Mouse (Mus musculus): ENCODE results near the gene Ksr2. TPM values are rescaled to one million over a fixed set of nuclear protein-coding genes. Genes with fewer than 3 reads are reported as not detected.

The Ksr2 gene
- polyA plus RNA-seq, 1 experiment from 2014 or later = 2.7 TPM

DNA sequence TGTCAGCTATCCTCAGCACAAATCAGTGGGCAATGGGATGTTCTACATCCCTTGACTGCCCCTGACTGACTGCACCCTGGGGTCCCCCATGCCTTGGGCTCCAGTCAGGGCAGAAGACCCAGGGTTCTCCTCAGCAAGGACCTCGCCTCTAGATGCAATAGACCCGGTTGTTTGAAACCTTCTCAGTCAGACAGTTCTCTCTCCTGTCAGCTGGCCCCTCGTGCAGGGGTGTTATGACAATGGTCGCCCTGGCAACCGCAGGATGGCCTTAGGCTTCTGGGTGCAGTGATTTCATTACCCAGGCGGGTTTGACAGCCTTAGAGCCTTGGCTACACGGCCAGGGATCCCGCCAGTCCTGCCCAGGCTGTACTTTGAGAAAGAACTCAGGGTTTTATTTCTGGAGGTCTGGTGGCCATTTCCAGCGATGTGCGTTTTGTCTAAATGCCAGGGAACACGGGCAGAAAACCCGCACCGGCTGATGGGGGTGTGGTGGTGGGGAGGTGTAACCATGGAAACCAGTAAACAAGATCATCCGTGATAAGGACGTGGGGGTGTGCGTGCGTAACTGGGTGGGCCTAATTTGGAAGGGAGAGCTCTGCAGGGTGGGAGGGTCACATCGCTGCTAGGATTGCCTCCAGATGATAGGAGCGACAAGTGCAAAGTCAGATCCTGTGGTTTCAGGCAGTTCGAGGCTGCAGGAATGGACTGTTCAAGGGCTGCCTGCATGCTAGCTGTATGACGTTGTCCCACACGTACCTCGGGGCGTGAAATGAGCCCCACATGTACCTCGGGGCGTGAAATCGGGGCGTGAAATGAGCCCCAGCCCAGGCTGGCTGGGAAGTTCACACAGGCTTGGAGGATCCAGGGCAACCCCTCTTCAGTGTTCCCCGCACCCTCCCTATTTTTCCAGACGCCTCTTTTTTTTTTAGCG, 79.4 kb downstream of the Ksr2 start:
- H3K9me3 ChIP-seq = no peaks in the 10 kb centered on the region
- peak overlapping the region; percentile 21 for H3K4me3 ChIP-seq (replicated peaks)
- H3K4me2 ChIP-seq = peak overlapping the region; percentile 54
- H3K9ac ChIP-seq = peak overlapping the region; percentile 45
- H3K4me1 ChIP-seq = peaks cover 17% of the 10 kb centered on the region
- H3K36me3 ChIP-seq (replicated peaks) = no peaks in the 10 kb centered on the region
- no peaks in the 10 kb centered on the region for H3K27me3 ChIP-seq
- ATAC-seq (ENCODE audit: low FRiP score) = peak; percentile 89
- peak overlapping the region; percentile 61 for H3K27ac ChIP-seq
- 17% methylated on average over 31 of the region's 31 CpGs for WGBS

DNA sequence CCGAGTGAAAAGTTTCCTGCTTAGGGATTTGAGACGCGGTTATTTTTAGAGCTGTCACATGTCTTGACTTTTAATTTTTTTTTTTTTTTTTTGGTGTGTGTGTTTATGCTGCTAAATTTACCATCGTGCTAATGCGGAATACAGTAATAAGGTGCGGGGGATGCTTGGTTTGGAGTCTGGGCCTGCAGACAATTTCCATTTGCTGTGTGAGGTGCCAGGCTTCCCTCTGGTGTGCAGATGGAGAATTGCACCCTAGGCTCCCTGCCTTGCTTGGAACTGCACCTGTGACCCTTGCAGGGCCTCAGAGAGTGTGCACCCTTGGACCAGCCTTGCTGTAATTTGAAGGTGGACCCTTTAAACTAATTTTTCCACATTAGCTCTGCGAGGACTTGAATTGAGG, 80.1 kb downstream of the Ksr2 start:
- Histone ChIP-seq H3K9me3 (no peaks in the 10 kb centered on the region), H3K9ac (no peak overlapping the region), H3K4me3 (replicated peaks) (no peak overlapping the region), H3K27ac (no peak overlapping the region), H3K4me2 (peak overlapping the region; percentile 54), H3K4me1 (peaks cover 17% of the 10 kb centered on the region), H3K27me3 (no peaks in the 10 kb centered on the region), H3K36me3 (replicated peaks) (no peaks in the 10 kb centered on the region)
- WGBS = 26% methylated on average over 7 of the region's 7 CpGs
- 0 out of 2 replicates have a peak, but pooled peaks have one; percentile 30 for ATAC-seq (ENCODE audit: low FRiP score)

DNA sequence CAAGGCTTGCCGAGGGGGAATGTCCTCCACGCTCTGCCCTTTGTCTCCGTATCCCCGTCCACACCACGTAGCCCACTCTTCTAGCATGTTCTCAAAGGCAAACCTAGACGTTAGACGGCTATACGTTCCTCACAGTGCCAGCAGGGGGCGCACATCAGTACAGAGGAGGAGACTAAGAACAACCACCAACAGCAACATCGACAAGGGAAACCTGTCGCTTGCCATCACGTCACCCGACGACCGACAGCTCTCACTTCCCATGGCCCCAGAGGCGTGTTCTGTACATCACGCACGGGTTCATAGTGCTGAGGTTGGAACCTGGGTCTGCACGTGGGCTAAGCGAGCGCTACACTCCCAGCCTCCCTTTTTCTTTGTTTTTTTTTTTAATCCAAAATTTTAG, 83.3 kb downstream of the Ksr2 start:
- H3K4me2 ChIP-seq = no peak overlapping the region
- no peak overlapping the region for H3K27ac ChIP-seq
- no peak overlapping the region for H3K9ac ChIP-seq
- 68% methylated on average over 21 of the region's 21 CpGs for WGBS
- no peaks in the 10 kb centered on the region for H3K36me3 ChIP-seq (replicated peaks)
- no peak overlapping the region for H3K4me3 ChIP-seq (replicated peaks)
- no peaks in the 10 kb centered on the region for H3K27me3 ChIP-seq
- peaks cover 17% of the 10 kb centered on the region for H3K4me1 ChIP-seq
- no peaks in the 10 kb centered on the region for H3K9me3 ChIP-seq
- ATAC-seq (ENCODE audit: low FRiP score) = no peak

DNA sequence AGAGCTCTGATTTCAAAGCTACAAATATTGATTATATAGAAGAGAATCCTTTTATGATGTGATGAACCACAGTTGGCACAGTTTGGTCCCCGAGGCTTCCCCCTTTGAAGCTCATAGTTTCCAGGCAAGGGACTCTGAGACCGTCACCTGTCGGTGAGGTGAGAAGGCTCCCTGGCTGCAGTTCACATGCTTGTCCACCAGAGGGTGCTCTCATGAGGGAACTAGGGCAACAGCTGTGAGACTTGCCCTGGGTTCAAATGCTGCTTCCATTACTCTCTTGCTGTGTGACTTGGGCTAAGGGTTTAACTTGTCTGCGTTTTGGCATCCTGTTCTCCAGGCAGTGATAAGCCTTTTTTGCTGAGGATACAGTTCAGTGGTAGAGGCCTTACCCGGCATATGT, 88.8 kb downstream of the Ksr2 start:
- WGBS = 84% methylated on average over 5 of the region's 5 CpGs
- H3K27me3 ChIP-seq = 0 out of 2 replicates have a peak, but pooled peaks cover under 1% of the 10 kb centered on the region
- H3K4me3 ChIP-seq (replicated peaks) = no peak overlapping the region
- H3K36me3 ChIP-seq (replicated peaks) = no peaks in the 10 kb centered on the region
- H3K9me3 ChIP-seq = no peaks in the 10 kb centered on the region
- no peak overlapping the region for H3K27ac ChIP-seq
- no peak for ATAC-seq (ENCODE audit: low FRiP score)
- H3K9ac ChIP-seq = no peak overlapping the region
- no peaks in the 10 kb centered on the region for H3K4me1 ChIP-seq
- no peak overlapping the region for H3K4me2 ChIP-seq

DNA sequence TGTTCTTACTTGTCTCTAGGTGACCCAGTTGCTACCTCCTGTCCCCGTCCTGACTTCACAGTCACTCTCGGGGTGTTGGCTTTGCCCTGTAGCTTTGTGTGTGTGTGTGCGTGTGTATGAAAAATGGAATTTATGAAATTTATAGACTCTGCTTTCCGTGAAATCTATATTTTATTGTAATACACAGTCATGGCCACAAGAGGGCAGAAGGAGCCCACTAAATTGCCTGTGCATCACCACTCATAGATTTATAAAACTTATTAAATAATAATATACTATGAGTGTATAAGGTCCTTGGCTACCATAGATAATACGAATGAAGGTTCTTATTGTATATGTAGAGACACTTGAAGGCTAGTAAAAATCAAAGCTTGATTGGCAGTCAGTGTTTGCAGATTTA, 90.6 kb downstream of the Ksr2 start:
- Histone ChIP-seq H3K4me2 (no peak overlapping the region), H3K27me3 (0 out of 2 replicates have a peak, but pooled peaks cover 3% of the 10 kb centered on the region), H3K9me3 (no peaks in the 10 kb centered on the region), H3K4me1 (0 out of 2 replicates have a peak, but pooled peaks cover under 1% of the 10 kb centered on the region), H3K9ac (no peak overlapping the region), H3K36me3 (replicated peaks) (no peaks in the 10 kb centered on the region), H3K27ac (no peak overlapping the region), H3K4me3 (replicated peaks) (no peak overlapping the region)
- WGBS = 87% methylated on average over 5 of the region's 5 CpGs
- ATAC-seq (ENCODE audit: low FRiP score) = no peak

DNA sequence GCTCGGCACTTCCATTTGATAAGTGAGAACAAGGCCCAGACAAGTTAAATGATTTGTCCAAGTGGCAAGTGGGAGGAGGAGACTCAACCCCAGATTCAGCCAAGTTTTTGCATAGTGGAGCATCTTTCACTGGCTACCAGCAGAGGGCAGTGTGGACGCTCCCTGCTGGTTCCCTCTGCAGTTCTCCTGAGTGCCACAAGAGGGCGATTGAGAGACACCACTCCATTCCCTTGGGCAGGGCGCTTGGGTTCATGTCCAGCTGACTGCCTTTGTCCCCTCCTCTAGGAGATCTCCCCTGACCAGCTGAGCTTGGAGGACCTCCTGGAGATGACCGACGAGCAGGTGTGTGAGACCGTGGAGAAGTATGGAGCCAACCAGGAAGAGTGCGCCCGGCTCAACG, 91.4 kb downstream of the Ksr2 start:
- no peak overlapping the region for H3K27ac ChIP-seq
- no peaks in the 10 kb centered on the region for H3K9me3 ChIP-seq
- WGBS = 66% methylated on average over 10 of the region's 10 CpGs
- no peak overlapping the region for H3K4me2 ChIP-seq
- no peak; the same call in 1 of the 2 replicates for ATAC-seq (ENCODE audit: low FRiP score)
- H3K4me1 ChIP-seq = 0 out of 2 replicates have a peak, but pooled peaks cover 8% of the 10 kb centered on the region
- H3K4me3 ChIP-seq (replicated peaks) = no peak overlapping the region
- H3K9ac ChIP-seq = no peak overlapping the region
- 0 out of 2 replicates have a peak, but pooled peaks cover 3% of the 10 kb centered on the region for H3K27me3 ChIP-seq
- H3K36me3 ChIP-seq (replicated peaks) = no peaks in the 10 kb centered on the region

DNA sequence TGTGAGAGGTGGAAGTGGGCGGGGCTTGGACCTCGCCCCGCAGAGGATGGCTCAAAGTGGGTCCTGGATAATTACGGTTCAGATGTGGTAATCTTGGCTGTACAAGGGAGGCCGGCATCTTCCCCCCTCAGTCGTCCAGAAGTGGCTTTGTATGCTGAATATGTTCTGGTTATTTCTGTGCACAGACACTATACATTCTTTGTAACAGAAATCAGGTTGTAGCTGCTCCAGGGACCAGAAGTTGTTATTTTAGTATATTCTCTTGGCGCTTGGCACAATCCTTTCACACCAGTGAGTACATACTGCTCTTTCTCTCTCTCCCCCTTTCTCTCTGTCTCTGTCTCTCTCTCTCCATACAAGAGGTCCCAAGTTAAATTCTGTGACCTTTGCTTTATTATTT, 92.0 kb downstream of the Ksr2 start:
- 77% methylated on average over 7 of the region's 7 CpGs for WGBS
- no peak overlapping the region for H3K27ac ChIP-seq
- no peak overlapping the region for H3K9ac ChIP-seq
- no peak overlapping the region for H3K4me2 ChIP-seq
- H3K9me3 ChIP-seq = no peaks in the 10 kb centered on the region
- H3K4me3 ChIP-seq (replicated peaks) = no peak overlapping the region
- 0 out of 2 replicates have a peak, but pooled peaks cover 3% of the 10 kb centered on the region for H3K27me3 ChIP-seq
- no peaks in the 10 kb centered on the region for H3K36me3 ChIP-seq (replicated peaks)
- no peak; the same call in 1 of the 2 replicates for ATAC-seq (ENCODE audit: low FRiP score)
- H3K4me1 ChIP-seq = 0 out of 2 replicates have a peak, but pooled peaks cover 8% of the 10 kb centered on the region

DNA sequence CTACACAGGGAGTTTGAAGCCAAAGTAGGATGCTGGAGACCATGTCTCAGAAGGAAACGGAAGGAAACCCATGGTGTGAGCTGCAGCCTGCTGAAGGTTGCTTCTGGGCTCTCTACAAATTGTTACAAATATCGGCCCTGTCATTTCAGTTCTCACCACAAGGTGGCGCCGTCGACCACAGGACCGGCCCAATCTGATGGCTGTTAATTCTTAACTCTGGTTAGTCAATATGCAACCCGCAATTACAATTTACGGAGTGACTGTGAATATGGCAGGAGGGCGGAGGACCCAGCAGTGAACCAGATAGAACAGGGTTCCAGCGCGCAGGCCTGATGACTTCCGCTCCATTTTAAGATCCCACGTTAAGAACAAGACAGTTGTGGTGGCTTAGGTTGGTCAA, 92.6 kb downstream of the Ksr2 start:
- H3K4me3 ChIP-seq (replicated peaks) = no peak overlapping the region
- WGBS = 42% methylated on average over 13 of the region's 13 CpGs
- 0 out of 2 replicates have a peak, but pooled peaks cover 3% of the 10 kb centered on the region for H3K27me3 ChIP-seq
- H3K4me2 ChIP-seq = no peak overlapping the region
- no peaks in the 10 kb centered on the region for H3K9me3 ChIP-seq
- ATAC-seq (ENCODE audit: low FRiP score) = no peak
- no peaks in the 10 kb centered on the region for H3K36me3 ChIP-seq (replicated peaks)
- H3K4me1 ChIP-seq = 0 out of 2 replicates have a peak, but pooled peaks cover 8% of the 10 kb centered on the region
- no peak overlapping the region for H3K9ac ChIP-seq
- H3K27ac ChIP-seq = no peak overlapping the region

DNA sequence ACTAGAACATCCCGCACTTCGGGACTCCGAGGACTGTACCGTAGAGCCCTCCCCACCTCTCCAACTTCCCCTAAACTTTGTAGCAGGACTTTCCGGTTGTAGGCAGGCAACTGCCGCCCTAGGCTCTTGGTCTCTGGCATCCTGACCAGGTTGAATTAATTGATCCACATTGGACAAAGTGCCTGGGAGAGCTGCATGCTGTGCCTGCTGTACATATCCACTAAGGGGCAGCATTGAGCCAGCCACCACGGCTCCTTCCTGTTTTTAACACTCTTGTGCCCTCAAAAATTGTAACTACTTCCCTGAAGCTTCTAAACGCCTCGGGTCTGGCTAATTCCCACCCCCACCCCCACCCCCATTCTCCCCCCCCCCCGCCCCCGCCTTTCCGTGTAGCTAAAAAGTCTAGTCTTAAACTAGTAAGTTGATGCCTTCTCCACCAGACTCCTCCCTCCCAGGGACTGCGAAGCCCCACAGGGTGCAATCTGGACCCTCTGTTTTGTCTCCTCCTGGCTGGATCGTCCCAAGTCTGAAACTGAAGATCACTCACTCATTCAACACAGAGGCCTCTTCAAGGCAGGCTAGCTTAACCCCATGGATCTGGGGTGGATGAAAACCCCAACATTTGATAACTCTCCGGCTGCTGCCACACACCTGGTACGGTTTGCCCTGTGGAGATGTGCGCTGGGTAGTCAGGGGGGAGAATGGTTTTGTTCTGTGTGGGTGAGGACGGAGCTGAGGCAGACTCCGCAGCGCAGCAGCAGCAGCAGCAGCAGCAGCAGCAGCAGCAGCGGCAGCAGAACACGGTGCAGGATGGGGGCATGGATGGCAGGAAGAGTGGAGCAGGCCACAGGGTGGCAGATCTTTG, 95.9 kb downstream of the Ksr2 start:
- Histone ChIP-seq H3K4me3 (replicated peaks) (no peak overlapping the region), H3K36me3 (replicated peaks) (no peaks in the 10 kb centered on the region), H3K9me3 (no peaks in the 10 kb centered on the region), H3K9ac (no peak overlapping the region), H3K27ac (no peak overlapping the region), H3K27me3 (0 out of 2 replicates have a peak, but pooled peaks cover 3% of the 10 kb centered on the region), H3K4me2 (peak overlapping the region; percentile 19), H3K4me1 (peaks cover 11% of the 10 kb centered on the region; the same call in 1 of the 2 replicates)
- WGBS = 39% methylated on average over 22 of the region's 22 CpGs
- 0 out of 2 replicates have a peak, but pooled peaks have one; percentile 13 for ATAC-seq (ENCODE audit: low FRiP score)

DNA sequence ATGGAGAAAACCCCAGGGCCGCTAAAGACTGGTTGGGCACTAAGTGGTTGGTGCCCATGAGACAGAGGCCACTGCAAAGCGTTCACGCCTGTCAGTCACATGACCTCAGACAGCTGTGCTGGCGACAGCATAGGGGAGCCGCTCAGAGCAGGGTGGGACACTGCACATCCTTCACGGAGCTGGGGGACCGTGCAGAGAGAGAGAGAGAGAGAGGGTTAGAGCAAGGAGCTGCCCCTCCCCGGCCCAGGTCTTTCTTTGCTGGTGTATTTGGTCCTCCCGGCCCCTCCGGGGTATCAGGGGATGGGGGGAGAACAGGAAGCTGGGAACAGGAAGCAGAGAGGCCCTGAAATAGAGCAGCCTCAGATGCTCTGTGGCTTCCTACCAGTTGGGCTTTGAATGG, 97.1 kb downstream of the Ksr2 start:
- 71% methylated on average over 10 of the region's 10 CpGs for WGBS
- Histone ChIP-seq H3K36me3 (replicated peaks) (no peaks in the 10 kb centered on the region), H3K9me3 (no peaks in the 10 kb centered on the region), H3K9ac (no peak overlapping the region), H3K4me2 (no peak overlapping the region), H3K4me1 (peaks cover 11% of the 10 kb centered on the region; the same call in 1 of the 2 replicates), H3K4me3 (replicated peaks) (no peak overlapping the region), H3K27me3 (0 out of 2 replicates have a peak, but pooled peaks cover 3% of the 10 kb centered on the region), H3K27ac (no peak overlapping the region)
- ATAC-seq (ENCODE audit: low FRiP score) = no peak

DNA sequence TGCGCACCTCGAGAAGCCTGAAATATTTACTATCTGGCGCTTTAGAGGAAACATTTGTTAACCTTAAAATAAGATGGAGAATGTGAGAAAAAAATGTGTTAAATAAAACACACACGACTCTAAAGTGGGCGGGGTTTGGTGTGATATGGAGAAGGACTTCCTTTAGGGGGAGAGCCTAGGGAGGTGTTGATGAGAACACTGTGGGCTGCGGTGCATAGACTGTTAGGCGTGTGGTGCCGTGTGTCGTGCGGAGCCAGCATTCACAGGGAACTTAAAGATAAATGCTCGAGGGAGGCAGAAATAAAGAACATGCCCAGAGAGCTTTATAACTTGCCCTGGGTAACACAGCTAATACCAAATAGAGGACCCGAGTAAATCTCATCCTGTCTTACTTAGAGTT, 101.6 kb downstream of the Ksr2 start:
- no peaks in the 10 kb centered on the region for H3K27me3 ChIP-seq

DNA sequence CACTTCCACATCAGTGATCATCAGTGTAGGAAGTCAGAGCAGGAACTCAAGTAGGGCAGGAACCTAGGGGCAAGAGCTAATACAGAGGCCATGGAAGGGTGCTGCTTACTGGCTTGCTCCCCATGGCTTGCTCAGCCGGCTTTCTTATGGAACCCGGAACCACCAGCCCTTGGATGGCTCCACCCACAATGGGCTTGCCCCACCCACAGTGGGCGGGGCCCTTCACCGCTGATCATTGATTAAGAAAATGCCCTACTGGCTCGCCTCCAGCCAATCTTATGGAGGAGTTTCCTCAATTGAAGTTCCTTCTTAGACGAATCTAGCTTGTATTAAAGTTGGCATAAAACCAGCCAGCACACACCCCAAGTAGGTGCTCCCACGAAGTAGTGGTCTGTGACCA, 102.1 kb downstream of the Ksr2 start:
- Histone ChIP-seq H3K4me2 (no peak overlapping the region), H3K27ac (no peak overlapping the region), H3K9me3 (no peaks in the 10 kb centered on the region), H3K27me3 (no peaks in the 10 kb centered on the region), H3K36me3 (replicated peaks) (no peaks in the 10 kb centered on the region), H3K4me3 (replicated peaks) (no peak overlapping the region), H3K9ac (no peak overlapping the region), H3K4me1 (peaks cover 3% of the 10 kb centered on the region; the same call in 1 of the 2 replicates)
- no peak for ATAC-seq (ENCODE audit: low FRiP score)
- 76% methylated on average over 7 of the region's 7 CpGs for WGBS

More for the DNA sequence above, 101.6 kb downstream of the Ksr2 start:
- H3K4me2 ChIP-seq = no peak overlapping the region
- no peak overlapping the region for H3K4me3 ChIP-seq (replicated peaks)
- no peaks in the 10 kb centered on the region for H3K36me3 ChIP-seq (replicated peaks)
- ATAC-seq (ENCODE audit: low FRiP score) = no peak
- WGBS = 88% methylated on average over 12 of the region's 12 CpGs
- H3K4me1 ChIP-seq = peaks cover 3% of the 10 kb centered on the region; the same call in 1 of the 2 replicates
- H3K9me3 ChIP-seq = no peaks in the 10 kb centered on the region
- no peak overlapping the region for H3K9ac ChIP-seq
- H3K27ac ChIP-seq = no peak overlapping the region
